Mouse (Mus musculus): Measurements from ENCODE around the gene Tnni2. TPM values are rescaled to one million over a fixed set of nuclear protein-coding genes. Genes with fewer than 3 reads are reported as not detected.
A peak's percentile ranks its signal among the peaks of the same experiment; 100 is the strongest.

The Tnni2 gene
- polyA plus RNA-seq, 1 experiment from 2014 or later: 3.7 TPM

GRCm38 (mm10) chr7:142418027-142418426 lies 23.6 kb upstream of the Tnni2 start:
- WGBS: 92% methylated on average over 2 of the region's 2 CpGs
- Histone ChIP-seq H3K36me3 (ENCODE audit: control insufficient read depth, insufficient read depth, low read length) (no peaks in the 10 kb centered on the region), H3K4me1 (replicated peaks; ENCODE audit: control insufficient read depth, insufficient read depth, low read length) (peaks cover 7% of the 10 kb centered on the region; the same call in 1 of the 2 replicates), H3K27ac (ENCODE audit: low read depth, low read length) (no peak overlapping the region), H3K4me2 (no peak overlapping the region), H3K9me3 (ENCODE audit: control insufficient read depth, low read length) (no peaks in the 10 kb centered on the region), H3K27me3 (replicated peaks; ENCODE audit: control insufficient read depth, insufficient read depth, low read length) (no peaks in the 10 kb centered on the region), H3K9ac (ENCODE audit: low read depth, low read length) (no peak overlapping the region), H3K4me3 (ENCODE audit: low read depth, low read length) (no peak overlapping the region)
- no peak for ATAC-seq (replicated peaks; ENCODE audit: low FRiP score)
- no peak for DNase-seq (ENCODE audit: low spot score)

GRCm38 (mm10) chr7:142418679-142419078 lies 22.9 kb upstream of the Tnni2 start:
- Histone ChIP-seq H3K9me3 (ENCODE audit: control insufficient read depth, low read length) (no peaks in the 10 kb centered on the region), H3K27me3 (replicated peaks; ENCODE audit: control insufficient read depth, insufficient read depth, low read length) (no peaks in the 10 kb centered on the region), H3K9ac (ENCODE audit: low read depth, low read length) (no peak overlapping the region), H3K4me3 (ENCODE audit: low read depth, low read length) (no peak overlapping the region), H3K4me2 (no peak overlapping the region), H3K36me3 (ENCODE audit: control insufficient read depth, insufficient read depth, low read length) (no peaks in the 10 kb centered on the region), H3K4me1 (replicated peaks; ENCODE audit: control insufficient read depth, insufficient read depth, low read length) (0 out of 2 replicates have a peak, but pooled peaks cover 7% of the 10 kb centered on the region), H3K27ac (ENCODE audit: low read depth, low read length) (no peak overlapping the region)
- ATAC-seq (replicated peaks; ENCODE audit: low FRiP score) (no peak), DNase-seq (ENCODE audit: low spot score) (no peak)
- WGBS: 91% methylated on average over 8 of the region's 8 CpGs

DNA sequence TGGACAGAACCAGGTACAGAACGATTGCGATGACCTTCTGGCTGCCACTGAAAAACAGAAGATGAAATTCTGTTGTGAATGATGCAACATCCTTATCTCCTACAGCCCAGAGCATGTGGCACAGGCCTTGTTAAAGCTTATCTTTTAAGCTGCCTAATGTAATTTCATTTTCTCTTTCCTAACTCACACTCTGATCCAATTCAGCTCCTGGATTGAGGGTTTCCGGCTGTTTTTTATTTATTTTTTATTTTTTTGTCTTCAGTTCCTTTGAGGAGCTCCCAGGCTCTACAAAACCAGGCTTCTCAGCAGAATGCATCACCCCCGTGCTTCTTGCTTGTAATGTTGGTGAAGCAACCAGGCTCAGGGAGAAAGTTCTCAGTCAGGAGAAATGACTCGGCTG lies 21.7 kb upstream of the Tnni2 start:
- peak overlapping the region; percentile 33 for H3K4me2 ChIP-seq
- peak overlapping the region; percentile 80 for H3K27ac ChIP-seq (ENCODE audit: low read depth, low read length)
- DNase-seq (ENCODE audit: low spot score) (no peak), ATAC-seq (replicated peaks; ENCODE audit: low FRiP score) (peak; percentile 84)
- H3K27me3 ChIP-seq (replicated peaks; ENCODE audit: control insufficient read depth, insufficient read depth, low read length): no peaks in the 10 kb centered on the region
- H3K4me1 ChIP-seq (replicated peaks; ENCODE audit: control insufficient read depth, insufficient read depth, low read length): 0 out of 2 replicates have a peak, but pooled peaks cover 7% of the 10 kb centered on the region
- peak overlapping the region; percentile 27; the same call in 1 of the 2 replicates for H3K9ac ChIP-seq (ENCODE audit: low read depth, low read length)
- H3K4me3 ChIP-seq (ENCODE audit: low read depth, low read length): no peak overlapping the region
- H3K36me3 ChIP-seq (ENCODE audit: control insufficient read depth, insufficient read depth, low read length): no peaks in the 10 kb centered on the region
- no peaks in the 10 kb centered on the region for H3K9me3 ChIP-seq (ENCODE audit: control insufficient read depth, low read length)
- 55% methylated on average over 5 of the region's 5 CpGs for WGBS

GRCm38 (mm10) chr7:142421826-142422225 lies 19.8 kb upstream of the Tnni2 start:
- no peaks in the 10 kb centered on the region for H3K9me3 ChIP-seq (ENCODE audit: control insufficient read depth, low read length)
- H3K9ac ChIP-seq (ENCODE audit: low read depth, low read length): no peak overlapping the region
- H3K36me3 ChIP-seq (ENCODE audit: control insufficient read depth, insufficient read depth, low read length): no peaks in the 10 kb centered on the region
- 64% methylated on average over 2 of the region's 2 CpGs for WGBS
- no peak overlapping the region for H3K27ac ChIP-seq (ENCODE audit: low read depth, low read length)
- no peak overlapping the region for H3K4me3 ChIP-seq (ENCODE audit: low read depth, low read length)
- DNase-seq (ENCODE audit: low spot score): no peak
- H3K4me2 ChIP-seq: no peak overlapping the region
- no peak for ATAC-seq (replicated peaks; ENCODE audit: low FRiP score)
- H3K4me1 ChIP-seq (replicated peaks; ENCODE audit: control insufficient read depth, insufficient read depth, low read length): 0 out of 2 replicates have a peak, but pooled peaks cover 7% of the 10 kb centered on the region
- H3K27me3 ChIP-seq (replicated peaks; ENCODE audit: control insufficient read depth, insufficient read depth, low read length): no peaks in the 10 kb centered on the region

DNA sequence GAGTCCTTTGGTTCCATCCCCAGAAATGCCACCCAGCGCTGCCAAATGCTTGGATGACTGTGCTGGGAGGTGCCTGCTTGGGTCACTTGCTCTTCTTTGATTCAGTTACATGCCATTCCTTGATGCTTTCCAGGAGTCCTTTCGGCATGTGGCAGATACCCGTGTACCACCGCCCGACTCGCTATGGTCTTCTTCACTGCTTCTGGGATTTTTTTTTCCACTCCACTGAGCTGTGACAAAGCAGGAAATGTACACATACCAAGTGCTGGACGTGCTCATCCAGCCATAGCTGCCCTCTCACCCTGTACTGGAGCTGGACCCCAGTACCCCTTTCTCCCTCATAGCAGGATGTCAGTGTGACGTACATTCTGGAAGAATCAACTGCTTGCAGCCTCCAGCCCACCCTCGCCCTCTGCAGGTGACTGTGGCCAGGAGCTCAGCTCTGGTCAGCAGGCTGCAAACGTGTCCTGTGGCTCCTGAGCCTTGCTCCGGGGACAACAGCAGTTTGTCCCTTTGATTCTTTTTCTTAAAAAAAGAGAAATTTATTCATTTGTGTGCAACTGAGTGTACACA lies 15.9 kb upstream of the Tnni2 start:
- Histone ChIP-seq H3K9me3 (ENCODE audit: control insufficient read depth, low read length) (no peaks in the 10 kb centered on the region), H3K4me2 (no peak overlapping the region), H3K9ac (ENCODE audit: low read depth, low read length) (no peak overlapping the region), H3K27ac (ENCODE audit: low read depth, low read length) (no peak overlapping the region), H3K4me1 (replicated peaks; ENCODE audit: control insufficient read depth, insufficient read depth, low read length) (0 out of 2 replicates have a peak, but pooled peaks cover 4% of the 10 kb centered on the region), H3K4me3 (ENCODE audit: low read depth, low read length) (no peak overlapping the region), H3K36me3 (ENCODE audit: control insufficient read depth, insufficient read depth, low read length) (no peaks in the 10 kb centered on the region), H3K27me3 (replicated peaks; ENCODE audit: control insufficient read depth, insufficient read depth, low read length) (no peaks in the 10 kb centered on the region)
- WGBS: 72% methylated on average over 11 of the region's 11 CpGs
- no peak for DNase-seq (ENCODE audit: low spot score)
- no peak for ATAC-seq (replicated peaks; ENCODE audit: low FRiP score)

DNA sequence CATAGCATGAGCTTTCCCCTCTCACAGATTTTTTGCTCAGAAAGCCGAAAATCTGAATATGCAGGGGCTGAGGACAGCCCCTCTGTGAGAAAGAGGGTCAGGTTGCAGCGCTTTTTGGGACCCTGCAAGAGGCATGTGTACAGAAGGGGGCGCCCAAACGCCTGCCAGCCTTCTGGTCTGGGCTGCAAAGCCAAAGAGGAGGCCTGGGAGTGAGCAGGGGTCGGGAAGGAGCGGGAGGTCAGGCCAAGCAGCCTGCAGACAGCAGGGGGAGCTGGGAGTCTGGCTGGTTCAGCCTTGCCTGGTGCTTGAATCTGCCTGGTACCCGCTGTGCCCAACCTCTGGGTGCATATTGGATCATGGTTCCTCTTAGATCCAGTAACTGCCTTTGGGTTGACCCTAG lies 13.4 kb upstream of the Tnni2 start:
- DNase-seq (ENCODE audit: low spot score): peak; percentile 56
- H3K9ac ChIP-seq (ENCODE audit: low read depth, low read length): no peak overlapping the region
- peaks cover 3% of the 10 kb centered on the region; the same call in 1 of the 2 replicates for H3K27me3 ChIP-seq (replicated peaks; ENCODE audit: control insufficient read depth, insufficient read depth, low read length)
- no peak overlapping the region for H3K4me2 ChIP-seq
- H3K4me1 ChIP-seq (replicated peaks; ENCODE audit: control insufficient read depth, insufficient read depth, low read length): no peaks in the 10 kb centered on the region
- ATAC-seq (replicated peaks; ENCODE audit: low FRiP score): no peak
- H3K27ac ChIP-seq (ENCODE audit: low read depth, low read length): no peak overlapping the region
- H3K36me3 ChIP-seq (ENCODE audit: control insufficient read depth, insufficient read depth, low read length): no peaks in the 10 kb centered on the region
- no peak overlapping the region for H3K4me3 ChIP-seq (ENCODE audit: low read depth, low read length)
- 4% methylated on average over 7 of the region's 7 CpGs for WGBS
- H3K9me3 ChIP-seq (ENCODE audit: control insufficient read depth, low read length): no peaks in the 10 kb centered on the region

GRCm38 (mm10) chr7:142430160-142430678 lies 11.4 kb upstream of the Tnni2 start:
- H3K9me3 ChIP-seq (ENCODE audit: control insufficient read depth, low read length): no peaks in the 10 kb centered on the region
- H3K27me3 ChIP-seq (replicated peaks; ENCODE audit: control insufficient read depth, insufficient read depth, low read length): peaks cover 3% of the 10 kb centered on the region; the same call in 1 of the 2 replicates
- DNase-seq (ENCODE audit: low spot score): no peak
- no peak overlapping the region for H3K4me2 ChIP-seq
- no peak overlapping the region for H3K27ac ChIP-seq (ENCODE audit: low read depth, low read length)
- no peaks in the 10 kb centered on the region for H3K36me3 ChIP-seq (ENCODE audit: control insufficient read depth, insufficient read depth, low read length)
- ATAC-seq (replicated peaks; ENCODE audit: low FRiP score): no peak
- H3K4me1 ChIP-seq (replicated peaks; ENCODE audit: control insufficient read depth, insufficient read depth, low read length): peaks cover 8% of the 10 kb centered on the region; the same call in 1 of the 2 replicates
- H3K4me3 ChIP-seq (ENCODE audit: low read depth, low read length): no peak overlapping the region
- H3K9ac ChIP-seq (ENCODE audit: low read depth, low read length): no peak overlapping the region
- 65% methylated on average over 12 of the region's 12 CpGs for WGBS

GRCm38 (mm10) chr7:142431106-142431505 lies 10.5 kb upstream of the Tnni2 start:
- no peak for DNase-seq (ENCODE audit: low spot score)
- H3K27me3 ChIP-seq (replicated peaks; ENCODE audit: control insufficient read depth, insufficient read depth, low read length): peaks cover 3% of the 10 kb centered on the region; the same call in 1 of the 2 replicates
- no peak overlapping the region for H3K27ac ChIP-seq (ENCODE audit: low read depth, low read length)
- 90% methylated on average over 14 of the region's 14 CpGs for WGBS
- H3K4me2 ChIP-seq: no peak overlapping the region
- no peaks in the 10 kb centered on the region for H3K9me3 ChIP-seq (ENCODE audit: control insufficient read depth, low read length)
- H3K36me3 ChIP-seq (ENCODE audit: control insufficient read depth, insufficient read depth, low read length): no peaks in the 10 kb centered on the region
- peaks cover 8% of the 10 kb centered on the region; the same call in 1 of the 2 replicates for H3K4me1 ChIP-seq (replicated peaks; ENCODE audit: control insufficient read depth, insufficient read depth, low read length)
- H3K4me3 ChIP-seq (ENCODE audit: low read depth, low read length): no peak overlapping the region
- ATAC-seq (replicated peaks; ENCODE audit: low FRiP score): no peak
- H3K9ac ChIP-seq (ENCODE audit: low read depth, low read length): no peak overlapping the region

DNA sequence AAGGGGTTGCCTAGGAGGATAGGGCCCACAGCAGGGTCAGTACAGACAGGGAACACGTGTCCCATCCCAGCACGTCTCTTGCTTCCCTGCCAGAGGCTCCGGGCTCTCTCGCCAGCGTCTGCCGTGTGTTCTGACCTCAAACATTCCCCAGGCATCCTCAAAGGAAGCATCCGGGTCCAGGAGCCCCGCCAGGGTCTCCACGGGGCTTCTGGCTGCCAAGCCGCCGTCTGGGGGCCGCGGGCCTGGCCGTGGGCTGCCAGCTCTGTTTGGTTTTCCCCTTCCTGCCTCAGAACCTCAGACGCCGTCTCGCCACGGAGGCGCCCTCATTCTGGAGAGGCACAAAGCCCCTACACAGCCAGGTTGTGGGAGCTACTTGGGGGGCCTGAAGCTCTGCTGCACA lies 8.0 kb upstream of the Tnni2 start:
- Histone ChIP-seq H3K27me3 (replicated peaks; ENCODE audit: control insufficient read depth, insufficient read depth, low read length) (peaks cover 3% of the 10 kb centered on the region; the same call in 1 of the 2 replicates), H3K9me3 (ENCODE audit: control insufficient read depth, low read length) (no peaks in the 10 kb centered on the region), H3K27ac (ENCODE audit: low read depth, low read length) (no peak overlapping the region), H3K4me2 (no peak overlapping the region), H3K4me1 (replicated peaks; ENCODE audit: control insufficient read depth, insufficient read depth, low read length) (peaks cover 8% of the 10 kb centered on the region; the same call in 1 of the 2 replicates), H3K36me3 (ENCODE audit: control insufficient read depth, insufficient read depth, low read length) (no peaks in the 10 kb centered on the region), H3K9ac (ENCODE audit: low read depth, low read length) (no peak overlapping the region; the same call in 1 of the 2 replicates), H3K4me3 (ENCODE audit: low read depth, low read length) (no peak overlapping the region)
- no peak for ATAC-seq (replicated peaks; ENCODE audit: low FRiP score)
- DNase-seq (ENCODE audit: low spot score): no peak
- WGBS: 36% methylated on average over 19 of the region's 19 CpGs

Measured in liver, embryonic 11.5 days (tissue).